Mouse (Mus musculus) heart, adult 2 months (tissue): Measurements from ENCODE around the gene Tk1.

ENCODE experiments used
- CTCF ChIP-seq: fragments of 200-600 bp; IDR thresholded peaks from 2 replicates; pipeline ENCODE4 v1.8.1; 2022; ENCODE audit warnings: antibody characterized with exemption, mild to moderate bottlenecking, moderate library complexity
- EP300 ChIP-seq: fragments of 200-500 bp; IDR thresholded peaks from 2 replicates; pipeline ENCODE4 v1.6.1; 2011; ENCODE audit warnings: low read depth, low read length, control low read depth; ENCODE audit not compliant: insufficient read depth

DNA sequence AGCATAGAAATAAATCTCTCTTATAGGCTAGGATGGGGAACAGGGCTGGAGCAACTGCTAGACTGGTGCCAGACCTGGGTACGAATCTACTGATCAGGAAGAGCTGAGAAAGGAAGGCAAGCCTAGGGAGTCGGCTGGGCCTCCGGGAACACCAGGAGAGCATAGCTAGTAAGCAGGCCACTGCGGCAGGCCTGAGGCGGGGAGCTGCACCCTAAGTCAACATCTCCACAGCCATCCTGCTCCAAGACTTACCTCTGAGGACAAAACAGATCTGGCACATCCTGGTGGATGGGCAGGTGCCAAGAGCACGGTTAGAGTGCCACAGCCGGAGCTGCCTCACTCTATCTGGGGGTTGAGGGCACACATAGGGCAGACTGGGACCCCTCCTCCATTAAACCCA, 5.7 kb downstream of the Tk1 start:
- TF ChIP-seq CTCF (no peak), EP300 (no peak)
